1 mouse cellular context compared by ENCODE assay signal in genomic region chr4:45160773-45161172, GRCm38 (mm10).
TF ChIP-seq lines count a peak whose summit lies in the region.

No protein-coding gene starts in this region.

TF ChIP-seq in MEL, 35 proteins besides CTCF, POLR2A, EP300 and RAD21 (continued from another document):
- no peak for TF ChIP-seq MXI1 (IDR thresholded peaks at IDR 0.05; ENCODE audit: low read depth, low read length)
- TF ChIP-seq UBTF (IDR thresholded peaks at IDR 0.05; ENCODE audit: borderline replicate concordance, insufficient read depth, low read depth, low read length), result no peak
- TF ChIP-seq E2F4 (IDR thresholded peaks at IDR 0.05; ENCODE audit: borderline replicate concordance, low read depth, low read length), result no peak
